Mouse (Mus musculus) CH12.LX (cell line): ENCODE data around the gene Phactr3. TPM values are rescaled to one million over a fixed set of nuclear protein-coding genes. Genes with fewer than 3 reads are reported as not detected.

Experiments
- DNase-seq: peaks from one replicate; pipeline ENCODE4 v3.0.0-alpha.2; 2013; ENCODE audit errors: extremely low read depth
- H3K27ac ChIP-seq: 2 replicates; pipeline ENCODE4 v1.5.1; 2012; ENCODE audit warnings: low read depth, mild to moderate bottlenecking, control low read depth, moderate library complexity; ENCODE audit not compliant: insufficient read depth
- H3K27me3 ChIP-seq: replicated peaks from 2 replicates; pipeline ENCODE3; 2012; ENCODE audit warnings: inconsistent platforms
- H3K36me3 ChIP-seq, 2 experiments: replicated peaks in 1 of 2; 2 replicates each; pipeline versions ENCODE3 to v1.6.1; 2012; ENCODE audit warnings: inconsistent platforms in 1 of 2, low read length in 1 of 2, mild to moderate bottlenecking in 1 of 2, mixed read lengths in 1 of 2, moderate library complexity in 1 of 2; ENCODE audit not compliant: control insufficient read depth in 1 of 2, insufficient read depth in 1 of 2
- H3K4me1 ChIP-seq, 2 experiments: 2 replicates each; pipeline ENCODE4 v1.6.1; 2012; ENCODE audit warnings: inconsistent platforms in 1 of 2, moderate library complexity in 1 of 2; ENCODE audit not compliant: insufficient read depth in 2 of 2, control insufficient read depth in 1 of 2
- H3K4me2 ChIP-seq: 2 replicates; pipeline ENCODE4 v1.6.1; 2012; ENCODE audit warnings: low read depth, mild to moderate bottlenecking, control low read depth; ENCODE audit not compliant: poor library complexity, insufficient read depth, severe bottlenecking
- H3K4me3 ChIP-seq, 3 experiments: fragments of 150-350 bp in 1 of 3; sonication (generic) in 1 of 3; replicated peaks in 1 of 3; 2 replicates each; pipeline versions ENCODE3 to v1.5.1; 2011 to 2012; ENCODE audit warnings: low read depth in 2 of 3, low read length in 2 of 3, mild to moderate bottlenecking in 2 of 3, moderate library complexity in 2 of 3, control low read depth in 1 of 3, improper control_type of control experiment in 1 of 3, inconsistent platforms in 1 of 3, mixed read lengths in 1 of 3; ENCODE audit not compliant: poor library complexity in 1 of 3
- H3K79me2 ChIP-seq: replicated peaks from 2 replicates; pipeline ENCODE4 v1.6.1; 2012; ENCODE audit warnings: mild to moderate bottlenecking, moderate library complexity; ENCODE audit not compliant: control insufficient read depth, poor library complexity, insufficient read depth, severe bottlenecking; ENCODE audit errors: extremely low read depth
- H3K9ac ChIP-seq: 2 replicates; pipeline ENCODE4 v1.6.1; 2012; ENCODE audit warnings: low read depth, mild to moderate bottlenecking, control low read depth, moderate library complexity; ENCODE audit not compliant: insufficient read depth
- H3K9me3 ChIP-seq: replicated peaks from 2 replicates; pipeline ENCODE3; 2012; ENCODE audit warnings: low read length, inconsistent platforms, mixed read lengths
- CHD2 ChIP-seq: IDR thresholded peaks from 2 replicates; pipeline ENCODE4 v1.6.1; 2011; ENCODE audit warnings: low read length, improper control_type of control experiment
- E2F4 ChIP-seq: IDR thresholded peaks from 2 replicates; pipeline ENCODE4 v1.6.1; 2011; ENCODE audit warnings: low read depth, low read length, improper control_type of control experiment; ENCODE audit not compliant: insufficient replicate concordance
- ELF1 ChIP-seq: IDR thresholded peaks from 2 replicates; pipeline ENCODE4 v1.6.1; 2014; ENCODE audit warnings: low read depth, mild to moderate bottlenecking, inconsistent platforms, low read length, improper control_type of control experiment
- GABPA ChIP-seq: IDR thresholded peaks from 2 replicates; pipeline ENCODE4 v1.6.1; 2012; ENCODE audit warnings: low read depth, low read length, improper control_type of control experiment, inconsistent platforms; ENCODE audit not compliant: insufficient replicate concordance
- IRF4 ChIP-seq: IDR thresholded peaks from 2 replicates; pipeline ENCODE4 v1.6.1; 2014; ENCODE audit warnings: low read depth, mild to moderate bottlenecking, inconsistent platforms, low read length, improper control_type of control experiment
- JUN ChIP-seq: IDR thresholded peaks from 2 replicates; pipeline ENCODE4 v1.6.1; 2011; ENCODE audit warnings: low read depth, mild to moderate bottlenecking, low read length, improper control_type of control experiment, moderate library complexity; ENCODE audit not compliant: insufficient read depth
- JUND ChIP-seq: conservative IDR thresholded peaks from 2 replicates; pipeline ENCODE4 v1.6.1; 2011; ENCODE audit warnings: low read depth, low read length, improper control_type of control experiment
- MAFK ChIP-seq: IDR thresholded peaks from 2 replicates; pipeline ENCODE4 v1.6.1; 2011; ENCODE audit warnings: low read length, improper control_type of control experiment; ENCODE audit not compliant: insufficient replicate concordance
- NELFE ChIP-seq: IDR thresholded peaks from 2 replicates; pipeline ENCODE4 v1.6.1; 2011; ENCODE audit warnings: low read depth, low read length, improper control_type of control experiment
- NRF1 ChIP-seq: IDR thresholded peaks from 2 replicates; pipeline ENCODE4 v1.6.1; 2014; ENCODE audit warnings: low read depth, mild to moderate bottlenecking, inconsistent platforms, low read length, improper control_type of control experiment, moderate library complexity
- PAX5 ChIP-seq: IDR thresholded peaks from 2 replicates; pipeline ENCODE4 v1.6.1; 2012; ENCODE audit warnings: low read length, inconsistent platforms, mixed read lengths
- TBP ChIP-seq: conservative IDR thresholded peaks from 2 replicates; pipeline ENCODE4 v1.6.1; 2011; ENCODE audit warnings: low read depth, low read length, improper control_type of control experiment
- UBTF ChIP-seq: IDR thresholded peaks from 2 replicates; pipeline ENCODE4 v1.6.1; 2012; ENCODE audit warnings: low read depth, mild to moderate bottlenecking, inconsistent platforms, low read length, improper control_type of control experiment, moderate library complexity
- USF2 ChIP-seq: conservative IDR thresholded peaks from 2 replicates; pipeline ENCODE4 v1.6.1; 2011; ENCODE audit warnings: low read depth, low read length, improper control_type of control experiment
- ZC3H11A ChIP-seq: IDR thresholded peaks from 2 replicates; pipeline ENCODE4 v1.6.1; 2012; ENCODE audit warnings: low read depth, mild to moderate bottlenecking, inconsistent platforms, low read length, improper control_type of control experiment
- ZKSCAN1 ChIP-seq: IDR thresholded peaks from 2 replicates; pipeline ENCODE4 v1.6.1; 2012; ENCODE audit warnings: low read depth, inconsistent platforms, low read length, improper control_type of control experiment, borderline replicate concordance
- ZMIZ1 ChIP-seq: IDR thresholded peaks from 2 replicates; pipeline ENCODE4 v1.6.1; 2012; ENCODE audit warnings: low read depth, mild to moderate bottlenecking, inconsistent platforms, low read length, improper control_type of control experiment
- dilution Hi-C: fragments of 300-500 bp; cut with MboI; formaldehyde crosslinking; loops from 2 replicates; pipeline ENCODE4 v1.14.3; 2020; ENCODE audit warnings: low sequenced_read_pairs; ENCODE audit not compliant: extremely low pct_unique_long_range_greater_than_20kb, extremely low pct_ligation_motif_present
- in situ Hi-C: fragments of 300-500 bp; cut with MboI; formaldehyde crosslinking; loops from 3 replicates; pipeline ENCODE4 v1.14.3; 2019; ENCODE audit warnings: low sequenced_read_pairs, low pct_ligation_motif_present, low pct_unique_long_range_greater_than_20kb, mixed read lengths
- polyA plus RNA-seq: library from polyadenylated mRNA; unstranded; fragments of >175 nt; gene quantifications from 2 replicates; pipeline ENCODE4 v1.2.1, GENCODE M21; 2012; ENCODE audit warnings: low read depth; ENCODE audit not compliant: insufficient read length
- total RNA-seq, 2 experiments: library from RNA; depleted of rRNA; stranded (reverse); fragments of 300-350 nt in 1 of 2; fragments of >200 nt in 1 of 2; gene quantifications; 2 replicates each; pipeline ENCODE4 v1.2.3; 2012 to 2014

Gene Phactr3
- total and polyA plus RNA-seq, 3 experiments: 0.21 to 0.75 TPM; not detected in 1

GRCm38 (mm10) chr2:178329551-178329950 lies 210.8 kb downstream of the Phactr3 start:
- no peaks in the 10 kb centered on the region for H3K79me2 ChIP-seq
- no peaks in the 10 kb centered on the region for H3K36me3 ChIP-seq
- H3K4me3 ChIP-seq: no peak overlapping the region
- dilution Hi-C loops: no loop called here
- no peak overlapping the region for H3K4me2 ChIP-seq
- peaks cover 45% of the 10 kb centered on the region for H3K27me3 ChIP-seq
- DNase-seq: no peak
- in situ Hi-C loops: no loop called here
- TF ChIP-seq JUND: no peak
- TF ChIP-seq ZKSCAN1: no peak
- TF ChIP-seq NELFE: no peak
- TF ChIP-seq NRF1: no peak
- TF ChIP-seq ZC3H11A: no peak
- TF ChIP-seq PAX5: no peak
- TF ChIP-seq IRF4: no peak
- no peak for TF ChIP-seq CHD2
- TF ChIP-seq E2F4: no peak
- TF ChIP-seq ZMIZ1: no peak
- no peak for TF ChIP-seq ELF1
- no peak for TF ChIP-seq MAFK
- TF ChIP-seq, all 38 proteins: peak for 0
- Histone ChIP-seq H3K9ac (no peak overlapping the region), H3K4me1 (peaks cover 5 to 9% of the 10 kb centered on the region in 2 experiments), H3K27ac (no peak overlapping the region), H3K9me3 (no peaks in the 10 kb centered on the region)

- Histone ChIP-seq H3K9ac (no peak overlapping the region), H3K79me2 (no peaks in the 10 kb centered on the region), H3K4me1 (peaks cover 5 to 9% of the 10 kb centered on the region in 2 experiments), H3K9me3 (no peaks in the 10 kb centered on the region), H3K27me3 (peaks cover 43% of the 10 kb centered on the region), H3K27ac (no peak overlapping the region), H3K36me3 (no peaks in the 10 kb centered on the region), H3K4me3 (no peak overlapping the region), H3K4me2 (no peak overlapping the region)
- dilution Hi-C loops: no loop called here
- no peak for DNase-seq
- TF ChIP-seq TBP (no peak), GABPA (no peak), JUND (no peak), E2F4 (no peak), UBTF (no peak), ZC3H11A (no peak), USF2 (no peak), JUN (no peak)
- in situ Hi-C loops: no loop called here
Measured at GRCm38 (mm10) chr2:178329986-178330385, 211.2 kb downstream of the Phactr3 start.
